ENCODE assay signal across 9 mouse cellular contexts in genomic region chr10:59980815-59981244, GRCm38 (mm10). TPM values are rescaled to one million over a fixed set of nuclear protein-coding genes. Genes with fewer than 3 reads are reported as not detected.
DNase-seq lines count a peak whose midpoint lies in the region; ATAC-seq lines count a peak whose summit lies in the region.
"Had no signal": no experiment of that assay in that cellular context is flagged by ENCODE, and none has a peak within 500 bp of the region (broad histone marks: within the 10 kb centered on the region; RNA-seq: fewer than 3 reads in every experiment).

No protein-coding gene starts in this region.

- DNase-seq in naive thymus-derived CD4-positive, alpha-beta T cell, adult 2 months (ENCODE audit: low read depth) = peak; percentile 58
- no peak for DNase-seq in cerebellum, adult 18-20 months
- no peak for DNase-seq in cerebellum, adult 9-10 months

- no peak overlapping the region for H3K27ac ChIP-seq in hindbrain, embryonic 13.5 days
- H3K27ac ChIP-seq: midbrain, embryonic 12.5 days had no signal

- peaks cover 25% of the 10 kb centered on the region for H3K4me1 ChIP-seq in hindbrain, embryonic 13.5 days (replicated peaks)

- no peaks in the 10 kb centered on the region for H3K27me3 ChIP-seq in hindbrain, embryonic 13.5 days
- H3K27me3 ChIP-seq: embryonic facial prominence, embryonic 15.5 days; midbrain, embryonic 12.5 days had no signal

- peak; percentile 68 for ATAC-seq in CD4-positive, CD25-positive, alpha-beta regulatory T cell, adult 4 months
- peak; percentile 63 for ATAC-seq in activated CD4-positive, CD25-positive, alpha-beta regulatory T cell, adult 4 months
- peak; percentile 85 to 88 for ATAC-seq in hematopoietic stem cell, adult 5-6 weeks (replicated peaks in 1 of 2; ENCODE audit: insufficient read depth in 1 of 2, low FRiP score in 2 of 2, low TSS enrichment in 1 of 2, low read depth in 1 of 2, poor library complexity in 2 of 2, severe bottlenecking in 2 of 2)
- ATAC-seq in hindbrain, embryonic 13.5 days (ENCODE audit: low FRiP score) = no peak

- H3K4me2 ChIP-seq in hindbrain, embryonic 13.5 days = no peak overlapping the region
- H3K4me2 ChIP-seq: embryonic facial prominence, embryonic 15.5 days; midbrain, embryonic 12.5 days had no signal

- peaks cover 19% of the 10 kb centered on the region for H3K36me3 ChIP-seq in hindbrain, embryonic 13.5 days

- no peaks in the 10 kb centered on the region for H3K9me3 ChIP-seq in hindbrain, embryonic 13.5 days
- H3K9me3 ChIP-seq: embryonic facial prominence, embryonic 15.5 days; midbrain, embryonic 12.5 days had no signal

- 91% methylated on average over 6 of the region's 6 CpGs for WGBS in hindbrain, embryonic 13.5 days

- H3K4me3 ChIP-seq in hindbrain, embryonic 13.5 days = no peak overlapping the region
- H3K4me3 ChIP-seq: embryonic facial prominence, embryonic 15.5 days; midbrain, embryonic 12.5 days had no signal

- H3K9ac ChIP-seq in hindbrain, embryonic 13.5 days = no peak overlapping the region
- H3K9ac ChIP-seq: embryonic facial prominence, embryonic 15.5 days; midbrain, embryonic 12.5 days had no signal

RNA-seq across cellular contexts. Expression of gene Ascc1, which starts 21.8 kb away (rescaled TPM):
- 10 to 100 TPM; 57.8 to 61.3 TPM for polyA plus RNA-seq in CD4-positive, CD25-positive, alpha-beta regulatory T cell, adult 4 months (2017; shearing (Covaris generic))
- 10 to 100 TPM; 49.6 to 50.2 TPM for polyA plus RNA-seq in activated CD4-positive, CD25-positive, alpha-beta regulatory T cell, adult 4 months (2017; shearing (Covaris generic))
- 35.5 and 50.8 TPM in 2 replicates for total RNA-seq in hematopoietic stem cell, adult 5-6 weeks (2017)
- polyA plus RNA-seq in hindbrain, embryonic 13.5 days (2015; fragmentation: Nextera tagmentation; extraction: Ambion mirVana) = 47.1 and 47.5 TPM in 2 replicates

RNA-seq across cellular contexts. Expression of gene Anapc16, which starts 22.1 kb away (rescaled TPM):
- 100 to 1,000 TPM in 1 of 2 experiments, 10 to 100 TPM in 1; 82.2 to 102 TPM for polyA plus RNA-seq in CD4-positive, CD25-positive, alpha-beta regulatory T cell, adult 4 months (2017; shearing (Covaris generic))
- 100 to 1,000 TPM in 1 of 2 experiments, 10 to 100 TPM in 1; 89.7 to 110 TPM for polyA plus RNA-seq in activated CD4-positive, CD25-positive, alpha-beta regulatory T cell, adult 4 months (2017; shearing (Covaris generic))
- 42.0 and 44.3 TPM in 2 replicates for total RNA-seq in hematopoietic stem cell, adult 5-6 weeks (2017)
- 127 and 134 TPM in 2 replicates for polyA plus RNA-seq in hindbrain, embryonic 13.5 days (2015; fragmentation: Nextera tagmentation; extraction: Ambion mirVana)

RNA-seq across cellular contexts. Expression of gene Ddit4, which starts 29.2 kb away (rescaled TPM):
- polyA plus RNA-seq in CD4-positive, CD25-positive, alpha-beta regulatory T cell, adult 4 months (2017; shearing (Covaris generic)) = 10 to 100 TPM; 16.6 to 32.8 TPM
- polyA plus RNA-seq in activated CD4-positive, CD25-positive, alpha-beta regulatory T cell, adult 4 months (2017; shearing (Covaris generic)) = 10 to 100 TPM; 17.5 to 31.2 TPM
- 2.5 and 7.9 TPM in 2 replicates for total RNA-seq in hematopoietic stem cell, adult 5-6 weeks (2017)
- 64.8 and 69.6 TPM in 2 replicates for polyA plus RNA-seq in hindbrain, embryonic 13.5 days (2015; fragmentation: Nextera tagmentation; extraction: Ambion mirVana)
